In the genomic region with DNA sequence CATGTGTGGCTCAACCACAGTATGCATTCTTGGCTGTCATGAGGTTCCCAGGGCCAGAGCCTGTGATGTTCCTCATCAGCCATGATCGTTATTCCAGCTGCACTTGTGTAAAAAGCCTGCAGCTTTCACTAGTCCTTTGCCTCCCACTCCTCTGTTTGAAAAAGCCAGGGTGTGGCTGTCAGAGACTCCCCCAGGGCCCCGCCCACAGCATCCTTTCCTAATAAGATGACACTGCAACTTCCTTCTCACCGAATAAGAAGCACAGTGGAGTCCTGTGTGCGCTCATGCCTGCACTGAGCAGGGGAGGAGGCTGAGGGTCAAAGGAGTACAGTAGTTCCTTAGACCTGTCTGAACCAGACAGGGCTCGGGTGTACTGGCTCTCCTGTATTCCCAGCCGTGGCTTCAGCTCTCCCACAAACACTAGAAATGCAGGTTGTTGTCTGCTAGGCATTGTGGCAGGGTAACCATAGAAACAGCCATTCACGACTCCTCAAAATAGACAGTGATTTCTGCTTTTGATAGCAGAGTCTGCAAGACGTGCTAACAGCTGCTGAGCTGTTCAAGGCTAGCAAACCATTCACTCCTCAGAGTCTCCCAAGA, we compare ENCODE assay signal across 11 mouse cellular contexts. TPM values are rescaled to one million over a fixed set of nuclear protein-coding genes. Genes with fewer than 3 reads are reported as not detected.
DNase-seq lines count a peak whose midpoint lies in the region; ATAC-seq lines count a peak whose summit lies in the region.
"Had no signal": no experiment of that assay in that cellular context is flagged by ENCODE, and none has a peak within 500 bp of the region (broad histone marks: within the 10 kb centered on the region; RNA-seq: fewer than 3 reads in every experiment).

No protein-coding gene starts in this region.

- H3K27ac ChIP-seq in forebrain, embryonic 12.5 days: peak overlapping the region; percentile 65

- H3K9ac ChIP-seq in forebrain, embryonic 12.5 days: no peak overlapping the region

- no peaks in the 10 kb centered on the region for H3K36me3 ChIP-seq in forebrain, embryonic 12.5 days (replicated peaks)

- peak; percentile 69 for DNase-seq in left cerebral cortex, adult 11 months (ENCODE audit: low spot score)
- no peak for DNase-seq in left cerebral cortex, postnatal 4 days
- peak; percentile 73 for DNase-seq in layer of hippocampus, adult 9-11 months
- peak; percentile 64 to 87 for DNase-seq in right cerebral cortex, postnatal 10 days (ENCODE audit: low spot score in 2 of 2)
- no peak for DNase-seq in thymus, postnatal 36 days
- no peak for DNase-seq in spleen, postnatal 4 days (ENCODE audit: low spot score in 2 of 2)
- DNase-seq in gastrocnemius, postnatal 4 days (ENCODE audit: low spot score in 2 of 2): no peak
- DNase-seq: heart, adult 11 months; lung, postnatal 36 days; thymus, postnatal 14 days had no signal

- H3K27me3 ChIP-seq in forebrain, embryonic 12.5 days: peaks cover 58% of the 10 kb centered on the region

- WGBS in forebrain, embryonic 12.5 days: 29% methylated on average over 8 of the region's 8 CpGs

- peak; percentile 58 for ATAC-seq in forebrain, embryonic 12.5 days (ENCODE audit: low FRiP score)

- H3K4me3 ChIP-seq in forebrain, embryonic 12.5 days (replicated peaks): no peak overlapping the region

- intact Hi-C loops in left cerebral cortex, postnatal 4 days (cut with DNase I): loop anchor here (10.0 kb wide), 1 partner anchor 110 kb away; a partner anchor contains a TSS

- H3K9me3 ChIP-seq in forebrain, embryonic 12.5 days: no peaks in the 10 kb centered on the region

- H3K4me1 ChIP-seq in forebrain, embryonic 12.5 days: peaks cover 28% of the 10 kb centered on the region

- H3K4me2 ChIP-seq in forebrain, embryonic 12.5 days: peak overlapping the region; percentile 6; the same call in 1 of the 2 replicates

RNA-seq across cellular contexts. Expression of a gene that starts 43.8 kb away (rescaled TPM):
- 10 to 100 TPM; 16.3 to 25.7 TPM for total RNA-seq in left cerebral cortex, postnatal 4 days (2021)
- polyA plus RNA-seq in forebrain, embryonic 12.5 days (2016; fragmentation: Nextera tagmentation; extraction: Ambion mirVana): 7.8 and 7.9 TPM in 2 replicates
- 10 to 100 TPM; 22.2 TPM for total RNA-seq in gastrocnemius, postnatal 4 days (2021)

Comparison
In these comparisons a context has a peak if more than half of its experiments do, and no peak if none do; other contexts are left out.
1. DNase-seq: peak in left cerebral cortex, adult 11 months (single experiment), layer of hippocampus, adult 9-11 months (single experiment) and right cerebral cortex, postnatal 10 days (2 of 2); none in left cerebral cortex, postnatal 4 days (single experiment), thymus, postnatal 36 days (0 of 2), spleen, postnatal 4 days (0 of 2) and gastrocnemius, postnatal 4 days (0 of 2).